Mouse (Mus musculus) right cerebral cortex, postnatal 14 days (tissue): ENCODE results near the gene Abhd2.

Source experiments
- DNase-seq: peaks from one replicate; pipeline ENCODE4 v3.0.0; 2022

Gene Abhd2

DNA sequence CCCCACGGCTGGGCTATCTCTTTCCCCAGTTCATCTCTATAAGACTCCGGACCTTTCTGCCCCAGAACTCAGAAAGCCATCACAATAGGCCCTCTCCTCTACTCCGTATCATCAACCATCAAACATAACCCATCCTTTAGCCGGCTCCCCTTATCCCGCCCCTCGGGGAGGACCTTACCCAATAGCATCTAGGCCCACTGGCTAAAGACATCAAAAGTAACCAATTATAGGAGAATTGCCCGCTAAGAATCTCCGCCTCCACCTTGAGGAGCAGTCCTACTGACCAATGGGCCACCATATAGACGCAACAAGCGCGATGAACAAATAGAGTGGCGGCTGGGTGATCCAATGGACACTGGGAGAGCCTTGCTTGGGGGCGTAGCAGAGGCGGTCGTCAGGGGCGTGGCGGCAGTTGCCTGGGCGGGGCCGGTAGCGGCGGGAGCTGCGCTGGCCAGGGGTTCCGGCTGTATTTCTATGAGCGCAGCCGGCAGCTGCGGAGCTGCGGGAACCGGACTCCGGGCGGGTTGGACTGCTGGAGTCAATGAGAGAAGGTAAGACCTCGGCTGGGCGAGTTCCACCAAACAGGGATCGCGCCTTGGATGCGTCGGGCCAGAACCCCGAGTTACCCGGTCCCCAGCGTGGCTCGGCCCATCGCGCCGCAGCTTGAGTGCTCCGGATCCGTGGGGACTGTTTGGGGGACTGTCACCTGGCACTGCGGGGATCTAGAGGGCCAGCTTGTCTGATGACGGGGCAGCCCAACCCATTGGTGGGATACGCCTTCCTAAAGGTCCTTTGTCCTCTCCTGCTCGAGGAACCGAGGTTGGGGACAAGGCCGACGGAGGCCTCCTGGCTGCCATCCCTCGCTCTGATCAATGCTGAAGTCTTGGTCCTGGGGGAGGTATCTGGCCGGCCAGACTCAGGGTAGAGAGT lies at the start of gene Abhd2:
Gene Abhd2 (plus strand): TSS at position 411 of the 930 bp plus-strand sequence.
- peak; percentile 100 for DNase-seq

DNA sequence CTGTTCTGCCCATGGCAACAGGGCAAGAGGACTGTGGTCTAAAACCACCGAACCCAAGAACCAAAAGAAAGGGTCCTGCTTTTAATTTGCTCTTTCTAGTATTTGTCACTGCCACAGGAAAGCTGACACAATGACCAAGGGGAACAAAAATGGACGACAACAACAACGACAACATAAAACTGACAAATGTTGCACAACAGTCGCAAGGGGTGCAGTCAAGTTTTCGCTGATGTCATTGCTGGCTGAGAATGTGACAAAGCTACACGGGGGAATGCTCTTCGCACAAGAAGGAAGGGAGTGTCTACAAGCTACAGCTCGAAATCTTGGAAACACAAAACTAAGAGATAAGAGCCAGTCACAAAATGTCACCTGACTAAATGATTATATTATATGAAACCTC lies 47.5 kb upstream of the Abhd2 start:
- DNase-seq = no peak

DNA sequence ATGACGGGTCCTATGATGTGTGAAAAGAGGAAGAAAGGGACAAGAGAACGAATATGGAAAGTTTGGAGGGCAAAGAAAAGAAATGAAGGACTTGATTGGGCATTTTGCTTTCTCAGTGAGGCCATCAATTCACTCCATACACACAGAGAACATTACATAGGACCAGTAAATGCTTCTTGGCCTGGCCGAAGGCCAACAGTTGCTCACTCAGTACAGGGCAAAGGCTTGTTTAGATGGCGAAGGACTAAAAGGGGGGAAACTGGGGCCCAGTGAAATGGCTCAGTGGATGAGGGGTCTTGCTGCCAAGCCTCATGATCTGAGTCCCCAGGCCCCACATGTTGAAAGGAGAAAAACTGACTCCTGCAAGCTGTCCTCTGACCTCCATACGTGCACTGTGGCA lies 46.8 kb upstream of the Abhd2 start:
- DNase-seq = no peak

DNA sequence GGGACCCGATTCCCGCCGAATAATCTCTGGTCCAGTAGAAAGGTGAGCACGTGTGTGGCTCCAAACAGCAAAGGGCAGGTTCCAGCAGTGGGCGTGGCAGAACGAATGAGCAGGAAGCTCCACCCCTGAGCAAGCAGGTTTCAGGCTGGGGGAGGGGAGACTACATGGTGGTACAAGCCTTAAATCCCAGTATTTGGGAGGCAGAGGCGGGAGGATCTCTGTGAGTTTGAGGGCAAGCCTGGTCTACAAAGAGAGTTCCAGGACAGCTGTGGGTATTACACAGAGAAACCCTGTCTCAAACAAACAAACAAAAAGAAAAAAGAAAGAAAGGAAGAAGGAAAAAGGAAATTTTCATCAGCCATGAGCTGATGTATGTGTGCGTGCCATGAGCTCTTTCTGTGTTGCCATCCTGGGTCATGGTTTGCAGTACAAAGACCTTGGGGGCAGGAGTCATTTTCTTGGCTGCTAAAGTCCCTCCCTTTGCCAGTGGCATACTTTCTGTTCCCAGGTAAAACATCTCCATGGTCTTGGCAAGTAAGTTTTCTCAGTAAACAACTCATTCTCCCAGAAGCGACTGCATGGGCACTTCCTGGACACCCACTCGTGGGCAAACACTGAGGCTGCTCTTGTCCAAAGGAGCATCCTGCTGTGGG lies 46.0 kb upstream of the Abhd2 start:
- DNase-seq = no peak

DNA sequence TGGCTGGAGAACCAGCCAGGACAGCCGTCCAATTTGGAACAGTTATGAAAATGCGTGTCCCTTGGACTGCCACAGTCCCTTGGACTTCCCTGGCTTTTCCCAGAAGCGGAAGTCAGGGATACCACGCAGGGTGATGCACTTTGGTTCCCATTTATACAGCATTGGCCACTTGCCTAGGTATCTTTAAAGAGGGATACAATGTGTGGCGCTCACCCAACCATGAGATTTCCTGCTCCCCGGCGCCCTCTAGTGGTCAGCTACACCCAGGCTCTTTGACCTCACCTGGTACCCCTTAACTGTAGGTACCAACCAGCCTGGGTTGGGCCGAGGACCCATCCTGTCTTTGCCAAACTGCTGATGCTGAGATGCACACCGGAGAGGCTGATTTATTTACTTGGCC lies 44.5 kb upstream of the Abhd2 start:
- DNase-seq = peak; percentile 79

DNA sequence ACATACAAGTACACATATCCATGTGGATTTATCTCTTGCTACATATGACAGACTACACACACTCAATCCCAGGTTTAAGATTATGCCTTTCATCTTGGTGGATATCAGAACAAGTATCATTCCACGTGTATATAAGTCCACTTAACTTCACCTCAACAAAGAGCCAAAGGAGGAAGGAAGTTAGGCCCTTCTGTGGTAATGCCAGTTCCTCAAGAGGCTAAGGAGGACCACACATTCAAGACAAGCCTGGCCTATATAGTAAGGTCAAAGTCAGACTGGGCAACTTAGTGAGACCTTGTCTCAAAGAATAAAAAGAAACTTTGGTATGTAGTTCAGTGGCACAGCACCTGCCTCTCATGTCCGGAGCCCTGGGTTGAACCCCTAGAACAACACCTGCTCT lies 41.4 kb upstream of the Abhd2 start:
- no peak for DNase-seq

DNA sequence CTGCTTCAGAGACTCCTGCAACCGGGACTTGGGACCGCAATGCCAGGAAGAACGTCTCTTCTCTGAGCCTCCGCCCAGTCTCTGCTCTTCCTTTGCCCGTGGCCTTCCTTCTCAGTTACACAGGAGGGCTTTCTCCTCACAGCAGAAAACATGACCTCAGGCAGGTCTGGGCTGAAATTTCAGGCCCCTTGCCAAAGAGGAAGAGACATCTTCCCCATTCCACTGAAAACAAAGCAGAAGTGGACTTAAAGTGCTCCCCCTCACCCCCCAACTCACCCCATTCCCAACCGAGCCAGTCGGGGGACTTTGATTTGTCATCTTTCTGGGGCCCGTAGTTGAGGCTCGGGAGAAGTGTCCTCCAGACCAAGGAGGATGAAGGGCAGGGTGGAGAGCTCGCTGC lies 41.0 kb upstream of the Abhd2 start:
- DNase-seq = no peak

DNA sequence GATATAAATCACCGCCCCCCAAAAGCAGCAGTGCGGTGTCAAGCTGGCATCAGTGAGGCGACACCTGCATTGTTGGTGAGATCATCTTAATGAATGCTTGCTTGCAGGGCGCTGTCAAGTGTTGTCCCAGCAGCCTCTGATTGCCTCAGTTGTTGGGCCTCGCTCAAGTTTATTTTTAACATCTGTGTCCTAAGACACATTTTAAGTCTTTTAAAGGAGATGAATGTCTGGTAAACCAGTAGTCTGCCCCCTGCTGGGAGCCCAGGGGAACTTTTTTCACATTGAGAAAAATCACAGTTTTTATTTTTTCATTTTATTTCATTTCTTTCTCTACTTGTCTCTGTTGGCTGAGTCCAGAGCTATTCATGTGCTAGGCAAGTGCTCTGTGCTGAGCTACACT lies 34.3 kb upstream of the Abhd2 start:
- peak; percentile 30 for DNase-seq

DNA sequence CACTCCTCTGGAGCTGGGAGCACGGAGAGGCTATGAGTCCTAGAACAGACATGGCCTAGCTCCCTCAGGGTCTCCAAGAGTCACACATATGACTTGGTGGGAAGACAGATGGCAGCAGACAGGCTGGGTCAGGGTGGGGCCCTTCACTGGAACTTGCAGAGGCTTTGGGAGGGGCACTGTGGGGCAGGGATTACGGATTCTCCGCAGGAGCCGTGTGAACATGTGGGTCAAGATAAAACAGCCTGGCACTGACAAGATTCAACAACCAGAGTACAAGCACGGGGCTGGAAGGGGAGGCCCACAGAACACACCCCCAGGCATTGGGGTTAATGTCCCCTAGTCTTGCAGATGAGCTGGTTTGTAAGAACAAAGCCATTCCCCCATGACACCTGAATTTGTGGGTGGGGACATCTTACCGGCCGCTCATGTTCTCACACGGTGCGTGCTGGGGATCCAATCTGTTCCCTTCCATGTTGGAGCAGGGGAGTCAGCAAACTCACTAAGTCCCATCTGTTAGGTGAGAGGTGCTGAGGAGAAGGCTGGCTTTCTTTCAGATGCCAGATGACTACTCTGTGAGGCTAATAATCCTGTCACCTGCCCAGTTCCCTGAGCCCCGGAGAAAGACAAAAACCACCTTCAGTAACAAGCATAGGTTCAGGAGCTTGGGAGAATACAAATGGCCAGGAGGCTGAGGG lies 30.9 kb upstream of the Abhd2 start:
- DNase-seq = no peak

DNA sequence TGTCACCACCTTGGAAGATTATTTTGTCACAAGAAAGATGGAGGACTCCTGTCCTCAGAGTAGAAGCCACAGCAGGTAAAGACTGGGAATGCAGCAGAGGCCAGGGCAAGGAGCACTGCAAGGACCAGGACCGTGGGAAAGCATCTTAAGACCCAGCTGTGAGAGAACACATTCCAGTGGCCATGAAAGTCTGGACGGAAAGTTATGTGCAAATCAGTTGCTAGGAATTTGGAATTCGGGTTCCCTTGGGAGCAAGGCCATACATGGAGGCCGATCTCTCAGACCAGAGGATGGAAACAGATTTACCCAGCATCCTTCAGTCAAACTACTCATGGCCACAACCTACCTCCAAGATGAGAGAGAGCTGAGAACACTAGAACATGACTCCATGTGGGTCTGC lies 29.8 kb upstream of the Abhd2 start:
- DNase-seq = no peak

DNA sequence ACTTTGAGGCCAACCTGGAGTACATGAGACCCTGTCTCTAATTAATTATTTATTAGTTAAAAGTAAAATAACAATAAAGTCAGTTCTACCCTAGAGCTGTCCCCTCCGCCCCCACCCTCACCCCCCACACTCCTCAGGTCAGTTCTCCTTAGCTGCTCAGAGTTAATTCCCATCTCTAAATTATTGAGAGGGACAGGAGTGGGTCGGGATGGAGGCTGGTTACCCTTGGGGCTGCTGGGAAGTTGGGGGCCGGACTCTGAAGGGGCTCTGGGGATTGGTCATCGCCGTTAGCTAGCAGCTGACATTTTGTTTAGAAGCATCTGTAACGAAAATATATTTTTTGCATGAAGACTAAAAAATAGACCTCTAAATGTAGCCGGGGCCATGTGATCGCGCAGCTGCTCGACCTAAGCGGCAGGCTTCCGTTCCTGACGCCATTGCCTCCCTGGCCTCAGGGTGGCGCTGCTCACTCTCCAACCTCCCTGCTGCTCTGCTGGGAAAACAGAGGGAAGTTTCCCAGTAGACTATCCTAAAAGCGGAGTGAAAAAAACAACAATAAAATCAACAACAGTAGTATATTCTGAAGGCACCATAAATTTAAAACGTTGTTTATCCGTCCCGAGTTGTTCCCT lies 26.8 kb upstream of the Abhd2 start:
- peak; percentile 78 for DNase-seq

DNA sequence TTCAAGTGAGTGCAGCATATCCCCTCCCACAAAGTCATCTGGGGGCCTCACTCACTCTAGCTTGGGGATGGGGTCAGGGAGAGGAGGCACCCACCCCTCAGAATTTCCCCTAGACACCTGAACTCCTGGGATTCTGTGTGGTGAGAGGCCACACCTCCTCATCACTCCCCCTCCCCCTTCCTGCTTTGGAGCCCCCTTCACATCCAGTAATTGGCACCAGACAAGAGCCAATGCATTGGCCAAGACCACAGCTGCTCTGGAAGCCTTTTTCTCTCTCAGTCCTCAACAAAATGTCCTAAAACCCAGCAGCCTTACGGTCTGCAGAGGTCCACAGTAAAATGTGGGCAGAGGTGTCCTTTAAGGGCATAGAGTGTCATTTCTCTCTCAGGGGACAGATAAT lies 25.6 kb upstream of the Abhd2 start:
- no peak for DNase-seq

DNA sequence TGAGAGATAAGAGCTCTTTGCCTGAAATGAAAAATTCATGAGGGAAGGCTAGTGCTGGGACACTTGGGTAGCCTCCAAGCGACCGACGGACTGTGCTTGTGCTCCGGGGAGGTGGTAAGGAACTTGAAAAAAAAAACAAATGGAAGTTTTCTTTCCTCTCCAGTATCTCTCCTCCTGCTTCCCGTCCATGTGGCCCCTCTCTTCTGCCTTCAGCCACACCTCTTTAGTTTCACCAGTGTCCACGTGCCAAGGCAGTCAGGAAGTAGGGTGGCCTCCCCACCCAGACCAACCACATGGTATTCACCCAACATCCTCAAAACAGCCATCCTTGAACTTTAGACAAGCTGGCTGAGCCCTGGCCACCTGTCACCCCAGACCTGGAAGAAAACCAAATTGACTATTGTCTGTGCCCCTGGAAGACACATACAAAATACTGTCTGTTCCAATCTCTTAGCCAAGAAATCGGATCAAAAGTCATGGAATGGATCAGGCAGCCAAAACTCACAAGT lies 25.1 kb upstream of the Abhd2 start:
- DNase-seq = no peak

DNA sequence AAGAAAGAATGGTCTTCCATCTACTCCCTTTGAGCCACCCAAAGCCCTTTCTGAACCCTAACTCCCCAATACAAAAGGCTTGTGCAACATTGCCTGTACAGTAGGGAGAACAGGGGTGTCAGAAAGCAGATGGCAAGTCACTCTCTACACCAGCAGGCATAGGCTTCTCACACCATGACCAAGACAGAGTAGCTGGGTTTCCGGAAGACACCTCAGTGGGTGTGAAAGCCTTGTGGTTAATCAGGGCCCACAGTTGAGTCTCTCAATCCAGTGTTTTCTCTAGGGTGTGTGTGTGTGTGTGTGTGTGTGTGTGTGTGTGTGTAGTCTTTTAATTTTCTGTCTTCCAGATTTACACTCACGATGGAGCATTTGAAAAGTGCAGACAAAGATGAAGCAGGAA lies 23.4 kb upstream of the Abhd2 start:
- DNase-seq = no peak

DNA sequence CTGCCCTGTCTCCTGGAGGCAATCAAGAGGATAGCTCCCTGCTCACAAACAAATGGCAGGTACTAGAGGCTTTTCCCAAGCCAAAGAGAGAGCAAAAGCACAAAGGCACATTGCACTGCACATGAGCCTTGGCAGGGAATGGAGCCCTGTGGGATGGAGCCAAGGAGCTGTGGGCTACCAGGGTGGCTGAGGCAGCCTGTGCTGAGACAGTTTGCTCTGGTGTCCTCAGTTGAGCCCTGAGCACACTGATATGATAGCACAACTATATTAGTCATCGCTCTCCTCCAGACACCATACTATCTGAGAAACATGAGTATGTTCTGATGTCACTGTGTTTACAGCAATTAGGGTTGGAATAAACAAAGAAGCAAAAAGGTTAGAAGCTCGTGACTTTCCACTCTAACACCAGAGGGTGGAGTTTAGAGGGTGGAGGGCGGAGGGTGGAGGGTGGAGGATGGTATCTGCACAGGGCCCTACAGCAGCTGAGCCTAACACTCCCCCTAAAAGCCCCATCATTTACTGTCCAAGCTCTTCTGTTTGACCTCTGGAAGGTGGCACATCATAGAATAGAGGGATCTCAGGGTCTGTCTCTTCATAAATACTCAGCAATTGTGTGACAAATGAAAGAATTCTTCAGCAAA lies 18.6 kb upstream of the Abhd2 start:
- DNase-seq = no peak

DNA sequence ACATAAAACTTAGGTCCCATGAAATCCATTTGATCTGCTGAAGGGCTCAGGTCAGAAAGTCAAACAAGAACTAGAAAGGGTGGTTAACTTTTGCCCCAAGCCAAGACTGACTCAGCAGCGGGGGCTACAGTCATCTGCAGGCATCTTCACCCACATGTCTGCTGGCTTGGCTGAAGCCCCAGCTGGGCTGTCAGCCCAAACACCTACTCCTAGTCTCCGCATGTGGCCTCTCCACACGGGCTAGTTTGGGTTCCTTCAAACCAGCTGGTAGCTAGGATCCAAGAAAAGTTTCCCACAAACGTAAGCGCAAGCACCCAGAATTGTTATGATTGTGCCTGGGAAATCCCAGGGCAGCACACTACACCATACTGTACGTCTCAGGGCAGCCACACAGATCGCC lies 17.6 kb upstream of the Abhd2 start:
- DNase-seq = peak; percentile 42

DNA sequence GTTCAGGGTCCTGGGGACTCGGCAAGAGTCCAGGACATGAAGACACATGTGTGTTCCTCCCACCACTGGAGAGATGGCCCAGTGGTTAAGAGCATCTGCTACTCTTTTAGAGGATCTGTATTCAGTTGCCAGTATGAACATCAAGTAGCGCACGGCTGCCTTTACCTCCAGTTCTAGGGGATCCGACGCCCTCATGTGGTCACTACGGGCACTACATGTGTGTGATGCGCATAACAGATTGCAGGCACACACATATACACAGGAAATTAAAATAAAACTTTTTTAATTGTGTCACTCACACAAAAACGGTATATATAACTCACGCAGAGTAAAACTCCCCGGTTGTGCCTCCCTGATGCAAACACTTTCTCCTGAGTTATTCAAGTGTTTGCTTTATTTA lies 17.2 kb upstream of the Abhd2 start:
- DNase-seq = no peak

DNA sequence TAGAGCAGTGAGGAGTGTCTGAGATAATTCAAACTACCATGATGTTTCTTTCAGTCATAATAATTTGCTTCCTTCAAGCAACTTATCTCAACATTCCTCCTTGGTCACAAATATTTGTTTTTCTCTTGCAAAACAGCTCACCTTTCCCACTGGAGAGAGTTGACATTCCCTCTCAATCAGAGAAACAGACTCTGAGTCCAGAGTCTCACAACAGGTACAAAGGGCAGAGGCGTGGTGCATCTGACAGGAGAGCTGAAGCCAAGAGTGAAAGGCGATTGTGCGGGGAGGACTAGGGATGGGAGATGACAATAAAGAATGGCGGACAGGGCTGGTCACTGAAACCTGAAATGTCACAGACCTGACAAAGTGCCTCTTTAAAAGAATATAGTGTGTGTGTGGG lies 16.3 kb upstream of the Abhd2 start:
- no peak for DNase-seq

DNA sequence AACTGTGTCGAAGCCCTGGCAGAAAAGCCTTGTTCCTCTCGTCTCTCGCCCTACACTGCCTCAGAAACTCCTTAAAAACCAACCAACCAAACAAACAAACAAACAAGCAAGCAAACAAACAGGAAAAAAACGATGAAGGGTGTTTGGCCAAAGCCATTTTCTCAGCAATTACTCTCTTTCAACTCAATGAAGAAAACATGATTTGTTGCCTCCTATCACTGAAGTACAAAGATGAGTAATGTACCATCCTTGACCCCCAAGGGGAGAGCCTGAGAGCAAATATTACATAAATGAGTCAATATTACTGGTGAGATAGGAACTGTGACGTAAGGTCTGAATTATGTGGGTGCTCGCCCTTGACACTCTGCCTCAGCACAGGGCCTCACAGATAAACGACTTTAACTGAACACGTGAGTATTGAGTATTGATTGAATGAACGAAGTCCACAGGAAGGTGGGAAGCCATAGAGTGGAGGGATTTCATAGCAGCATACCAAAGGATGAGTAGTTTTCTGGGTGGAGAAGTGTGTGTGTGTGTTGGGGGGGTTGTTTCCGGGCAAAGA lies 13.9 kb upstream of the Abhd2 start:
- no peak for DNase-seq

DNA sequence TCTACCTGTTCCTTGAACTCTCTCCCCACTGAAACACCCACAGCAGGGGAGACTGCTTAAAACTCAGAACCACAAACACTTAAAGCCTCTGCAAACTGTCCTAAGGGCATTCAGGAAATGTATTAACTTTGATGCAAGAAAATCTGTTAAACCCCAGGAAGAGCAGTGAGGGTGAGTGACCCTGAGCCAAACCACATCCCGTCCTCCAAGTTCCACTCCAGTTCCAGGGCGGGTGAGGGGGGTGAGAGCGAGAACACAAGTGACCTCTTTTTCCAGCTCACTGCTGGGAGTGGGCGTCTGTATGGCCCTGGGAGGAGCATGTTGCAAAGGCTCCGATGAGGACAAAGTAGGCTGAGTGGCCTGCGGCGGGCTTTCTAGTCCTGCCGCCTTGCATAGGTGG lies 10.5 kb upstream of the Abhd2 start:
- no peak for DNase-seq

DNA sequence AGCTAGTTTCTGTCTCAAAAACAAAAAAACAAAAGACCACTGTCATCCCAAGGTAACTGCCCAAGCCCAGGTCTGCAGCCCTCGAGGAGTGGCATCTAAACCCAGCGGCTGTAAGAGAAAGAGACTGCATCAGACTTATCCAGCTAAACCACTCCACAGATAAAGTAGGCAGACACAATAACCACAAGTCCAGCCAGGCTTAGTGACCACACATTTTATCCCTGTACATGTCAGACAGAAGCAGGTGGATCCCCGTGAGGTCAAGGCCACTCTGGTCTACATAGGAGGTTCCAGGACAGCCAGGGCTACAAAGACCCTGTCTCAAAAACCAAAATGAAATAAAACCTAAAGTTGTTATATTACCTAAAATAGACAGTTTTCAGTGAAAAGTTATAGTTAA lies 9.2 kb upstream of the Abhd2 start:
- DNase-seq = no peak

DNA sequence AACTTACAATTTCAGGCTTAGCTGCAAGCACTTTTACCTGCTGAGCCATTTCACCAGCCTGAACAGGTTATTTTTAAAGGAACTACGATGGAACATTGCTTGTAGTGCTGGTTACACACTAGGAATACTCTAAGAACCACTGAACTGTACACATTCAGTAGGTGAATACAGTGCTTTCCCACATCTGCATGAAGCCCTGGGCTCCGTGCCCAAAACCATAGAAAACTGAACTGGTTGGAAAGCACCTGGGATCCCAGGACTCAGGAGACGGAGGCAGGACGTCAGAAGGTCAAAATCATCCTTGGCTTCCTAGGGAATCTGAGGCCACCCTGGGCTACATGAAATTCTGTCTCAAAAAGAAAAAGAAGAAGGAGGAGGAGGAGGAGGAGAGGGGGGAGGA lies 6.8 kb upstream of the Abhd2 start:
- no peak for DNase-seq
